Mouse (Mus musculus): ENCODE data around the gene Katnal1. TPM values are rescaled to one million over a fixed set of nuclear protein-coding genes. Genes with fewer than 3 reads are reported as not detected.

Katnal1 gene
- polyA plus RNA-seq (2015; fragmentation: Nextera tagmentation; extraction: Ambion mirVana), result 8.1 and 9.5 TPM in 2 replicates

GRCm38 (mm10) chr5:148929116-148929449, at the start of gene Katnal1:
Gene Katnal1, minus strand, starts transcription at chr5:148929320.
- Histone ChIP-seq H3K4me3 (replicated peaks) (peak within 1 kb of the TSS; percentile 94), H3K27me3 (replicated peaks) (no peaks in the 10 kb centered on the region), H3K27ac (peak within 1 kb of the TSS; percentile 94), H3K9ac (peak within 1 kb of the TSS; percentile 88), H3K4me2 (replicated peaks) (peak within 1 kb of the TSS; percentile 88), H3K4me1 (replicated peaks) (peaks cover 13% of the 10 kb centered on the region; the same call in 1 of the 2 replicates), H3K36me3 (no peaks in the 10 kb centered on the region), H3K9me3 (no peaks in the 10 kb centered on the region)
- no peak for ATAC-seq
- 2% methylated on average over 16 of the region's 16 CpGs for WGBS

GRCm38 (mm10) chr5:148978458-148979165, 49.5 kb upstream of the Katnal1 start:
- peak; percentile 82 for ATAC-seq
- Histone ChIP-seq H3K4me3 (replicated peaks) (no peak overlapping the region), H3K4me1 (replicated peaks) (peaks cover 8% of the 10 kb centered on the region), H3K9me3 (no peaks in the 10 kb centered on the region), H3K27ac (peak overlapping the region; percentile 41), H3K9ac (no peak overlapping the region), H3K36me3 (no peaks in the 10 kb centered on the region), H3K27me3 (replicated peaks) (no peaks in the 10 kb centered on the region), H3K4me2 (replicated peaks) (peak overlapping the region; percentile 24; the same call in 1 of the 2 replicates)
- WGBS, result 49% methylated on average over 18 of the region's 18 CpGs

- 20% methylated on average over 14 of the region's 14 CpGs for WGBS
- no peaks in the 10 kb centered on the region for H3K36me3 ChIP-seq
- H3K4me1 ChIP-seq (replicated peaks), result peaks cover 11% of the 10 kb centered on the region
- peak; percentile 59 for ATAC-seq
- H3K9ac ChIP-seq, result no peak overlapping the region
- H3K4me2 ChIP-seq (replicated peaks), result peak overlapping the region; percentile 24; the same call in 1 of the 2 replicates
- no peaks in the 10 kb centered on the region for H3K27me3 ChIP-seq (replicated peaks)
- no peaks in the 10 kb centered on the region for H3K9me3 ChIP-seq
- H3K27ac ChIP-seq, result peak overlapping the region; percentile 41
- H3K4me3 ChIP-seq (replicated peaks), result no peak overlapping the region
Observed at GRCm38 (mm10) chr5:148977698-148978457, 48.8 kb upstream of the Katnal1 start.

GRCm38 (mm10) chr5:148976876-148977275, 47.8 kb upstream of the Katnal1 start:
- no peaks in the 10 kb centered on the region for H3K27me3 ChIP-seq (replicated peaks)
- no peaks in the 10 kb centered on the region for H3K36me3 ChIP-seq
- H3K4me1 ChIP-seq (replicated peaks), result peaks cover 11% of the 10 kb centered on the region
- ATAC-seq, result no peak
- H3K27ac ChIP-seq, result no peak overlapping the region
- WGBS, result 83% methylated on average over 8 of the region's 8 CpGs
- H3K4me2 ChIP-seq (replicated peaks), result no peak overlapping the region
- H3K9ac ChIP-seq, result no peak overlapping the region
- no peaks in the 10 kb centered on the region for H3K9me3 ChIP-seq
- H3K4me3 ChIP-seq (replicated peaks), result no peak overlapping the region

- WGBS, result 90% methylated on average over 12 of the region's 12 CpGs
- Histone ChIP-seq H3K9ac (no peak overlapping the region), H3K27me3 (replicated peaks) (no peaks in the 10 kb centered on the region), H3K4me3 (replicated peaks) (no peak overlapping the region), H3K4me1 (replicated peaks) (peaks cover 11% of the 10 kb centered on the region), H3K9me3 (no peaks in the 10 kb centered on the region), H3K36me3 (no peaks in the 10 kb centered on the region), H3K4me2 (replicated peaks) (no peak overlapping the region), H3K27ac (no peak overlapping the region)
- ATAC-seq, result no peak
Observed at GRCm38 (mm10) chr5:148975035-148975434, 45.9 kb upstream of the Katnal1 start.

- H3K4me2 ChIP-seq (replicated peaks), result no peak overlapping the region
- no peaks in the 10 kb centered on the region for H3K9me3 ChIP-seq
- no peaks in the 10 kb centered on the region for H3K27me3 ChIP-seq (replicated peaks)
- WGBS, result 23% methylated on average over 6 of the region's 6 CpGs
- no peak overlapping the region for H3K27ac ChIP-seq
- H3K36me3 ChIP-seq, result no peaks in the 10 kb centered on the region
- no peak overlapping the region for H3K9ac ChIP-seq
- H3K4me1 ChIP-seq (replicated peaks), result peaks cover 17% of the 10 kb centered on the region
- H3K4me3 ChIP-seq (replicated peaks), result no peak overlapping the region
- ATAC-seq, result no peak
Observed at GRCm38 (mm10) chr5:148973019-148973668, 44.0 kb upstream of the Katnal1 start.

- H3K27ac ChIP-seq, result no peak overlapping the region
- 76% methylated on average over 8 of the region's 8 CpGs for WGBS
- H3K4me1 ChIP-seq (replicated peaks), result peaks cover 14% of the 10 kb centered on the region
- H3K9ac ChIP-seq, result no peak overlapping the region
- H3K4me3 ChIP-seq (replicated peaks), result no peak overlapping the region
- no peaks in the 10 kb centered on the region for H3K36me3 ChIP-seq
- H3K27me3 ChIP-seq (replicated peaks), result no peaks in the 10 kb centered on the region
- no peaks in the 10 kb centered on the region for H3K9me3 ChIP-seq
- no peak for ATAC-seq
- H3K4me2 ChIP-seq (replicated peaks), result no peak overlapping the region
Observed at GRCm38 (mm10) chr5:148972167-148972566, 43.0 kb upstream of the Katnal1 start.

- Histone ChIP-seq H3K4me3 (replicated peaks) (no peak overlapping the region), H3K36me3 (no peaks in the 10 kb centered on the region), H3K4me2 (replicated peaks) (0 out of 2 replicates have a peak overlapping the region, but pooled peaks have one; percentile 17), H3K27me3 (replicated peaks) (no peaks in the 10 kb centered on the region), H3K4me1 (replicated peaks) (peaks cover 32% of the 10 kb centered on the region), H3K27ac (0 out of 2 replicates have a peak overlapping the region, but pooled peaks have one; percentile 44), H3K9me3 (no peaks in the 10 kb centered on the region), H3K9ac (no peak overlapping the region)
- WGBS, result 40% methylated on average over 9 of the region's 9 CpGs
- ATAC-seq, result peak; percentile 52
Observed at GRCm38 (mm10) chr5:148969648-148970047, 40.5 kb upstream of the Katnal1 start.

- Histone ChIP-seq H3K27ac (peak overlapping the region; percentile 61), H3K4me2 (replicated peaks) (no peak overlapping the region)
- 38% methylated on average over 7 of the region's 7 CpGs for WGBS
Observed at GRCm38 (mm10) chr5:148968958-148969576, 39.9 kb upstream of the Katnal1 start.

GRCm38 (mm10) chr5:148968179-148968578, 39.1 kb upstream of the Katnal1 start:
- ATAC-seq, result no peak
- Histone ChIP-seq H3K27me3 (replicated peaks) (no peaks in the 10 kb centered on the region), H3K9me3 (no peaks in the 10 kb centered on the region), H3K4me3 (replicated peaks) (no peak overlapping the region), H3K27ac (no peak overlapping the region), H3K4me2 (replicated peaks) (no peak overlapping the region), H3K9ac (no peak overlapping the region), H3K4me1 (replicated peaks) (peaks cover 32% of the 10 kb centered on the region), H3K36me3 (no peaks in the 10 kb centered on the region)
- 73% methylated on average over 5 of the region's 5 CpGs for WGBS

More at GRCm38 (mm10) chr5:148968958-148969576, 39.9 kb upstream of the Katnal1 start:
- Histone ChIP-seq H3K4me3 (replicated peaks) (no peak overlapping the region), H3K9ac (no peak overlapping the region), H3K4me1 (replicated peaks) (peaks cover 32% of the 10 kb centered on the region), H3K9me3 (no peaks in the 10 kb centered on the region), H3K36me3 (no peaks in the 10 kb centered on the region), H3K27me3 (replicated peaks) (no peaks in the 10 kb centered on the region)
- 0 out of 2 replicates have a peak, but pooled peaks have one; percentile 9 for ATAC-seq

GRCm38 (mm10) chr5:148966395-148966794, 37.3 kb upstream of the Katnal1 start:
- Histone ChIP-seq H3K4me2 (replicated peaks) (peak overlapping the region; percentile 10), H3K9ac (no peak overlapping the region), H3K9me3 (no peaks in the 10 kb centered on the region), H3K4me1 (replicated peaks) (peaks cover 30% of the 10 kb centered on the region), H3K27ac (peak overlapping the region; percentile 72), H3K36me3 (no peaks in the 10 kb centered on the region), H3K4me3 (replicated peaks) (no peak overlapping the region), H3K27me3 (replicated peaks) (no peaks in the 10 kb centered on the region)
- WGBS, result 46% methylated on average over 6 of the region's 6 CpGs
- no peak for ATAC-seq
